Mouse (Mus musculus) left cerebral cortex, adult 8-10 months (tissue): ENCODE results near the gene Zglp1. TPM values are rescaled to one million over a fixed set of nuclear protein-coding genes. Genes with fewer than 3 reads are reported as not detected.

ENCODE experiments used
- DNase-seq, 2 experiments: peaks; one replicate each; pipeline ENCODE4 v3.0.0; 2022; ENCODE audit warnings: low spot score in 2 of 2
- total RNA-seq, 4 experiments: library from RNA; stranded (reverse); gene quantifications; 2 replicates each; pipeline ENCODE4 v1.2.4; 2022

The Zglp1 gene
- total RNA-seq = 1 to 10 TPM in 2 of 4 experiments, not detected in 2; 1.1 to 1.7 TPM

GRCm38 (mm10) chr9:21067006-21067684 lies at the start of gene Zglp1:
Gene Zglp1, minus strand, starts transcription at chr9:21067093.
- DNase-seq = no peak

GRCm38 (mm10) chr9:21115105-21115504 lies 48.2 kb upstream of the Zglp1 start:
- DNase-seq = no peak

- no peak for DNase-seq
Measured at GRCm38 (mm10) chr9:21114190-21114589, 47.3 kb upstream of the Zglp1 start.

GRCm38 (mm10) chr9:21113751-21114150 lies 46.9 kb upstream of the Zglp1 start:
- DNase-seq = no peak

- no peak for DNase-seq
Measured at GRCm38 (mm10) chr9:21107607-21108237, 40.8 kb upstream of the Zglp1 start.

- no peak for DNase-seq
Measured at GRCm38 (mm10) chr9:21105760-21106564, 39.1 kb upstream of the Zglp1 start.

GRCm38 (mm10) chr9:21104814-21105213 lies 37.9 kb upstream of the Zglp1 start:
- DNase-seq = no peak

- no peak for DNase-seq
Measured at GRCm38 (mm10) chr9:21102076-21102475, 35.2 kb upstream of the Zglp1 start.

GRCm38 (mm10) chr9:21100447-21101161 lies 33.7 kb upstream of the Zglp1 start:
- DNase-seq = no peak

- peak; percentile 36 to 87 for DNase-seq
Measured at GRCm38 (mm10) chr9:21097793-21098192, 30.9 kb upstream of the Zglp1 start.

GRCm38 (mm10) chr9:21095958-21096357 lies 29.1 kb upstream of the Zglp1 start:
- DNase-seq = no peak

- DNase-seq = no peak
Measured at GRCm38 (mm10) chr9:21093423-21093822, 26.5 kb upstream of the Zglp1 start.

- peak; percentile 89 to 98 for DNase-seq
Measured at GRCm38 (mm10) chr9:21091707-21092320, 24.9 kb upstream of the Zglp1 start, which contains the start of the genes Gm38431 and Raver1. Gene Gm38431, minus strand, starts transcription at chr9:21091997. Gene Raver1, minus strand, starts transcription at chr9:21092008.

- no peak for DNase-seq
Measured at GRCm38 (mm10) chr9:21090972-21091706, 24.2 kb upstream of the Zglp1 start.

GRCm38 (mm10) chr9:21090537-21090936 lies 23.6 kb upstream of the Zglp1 start:
- DNase-seq = no peak

- no peak for DNase-seq
Measured at GRCm38 (mm10) chr9:21083324-21083723, 16.4 kb upstream of the Zglp1 start.

GRCm38 (mm10) chr9:21081127-21081526 lies 14.2 kb upstream of the Zglp1 start:
- no peak for DNase-seq

GRCm38 (mm10) chr9:21075625-21076024 lies 8.7 kb upstream of the Zglp1 start:
- DNase-seq = no peak

GRCm38 (mm10) chr9:21074173-21074572 lies 7.3 kb upstream of the Zglp1 start:
- no peak for DNase-seq
